Mouse (Mus musculus): ENCODE measurements around the gene Fam24a. TPM values are rescaled to one million over a fixed set of nuclear protein-coding genes. Genes with fewer than 3 reads are reported as not detected.
A peak's percentile ranks its signal among the peaks of the same experiment; 100 is the strongest.

Fam24a gene
- not detected for total RNA-seq (2021)
- long read RNA-seq, experiment 1 = 0 reads
- long read RNA-seq, experiment 2 = 0 reads

DNA sequence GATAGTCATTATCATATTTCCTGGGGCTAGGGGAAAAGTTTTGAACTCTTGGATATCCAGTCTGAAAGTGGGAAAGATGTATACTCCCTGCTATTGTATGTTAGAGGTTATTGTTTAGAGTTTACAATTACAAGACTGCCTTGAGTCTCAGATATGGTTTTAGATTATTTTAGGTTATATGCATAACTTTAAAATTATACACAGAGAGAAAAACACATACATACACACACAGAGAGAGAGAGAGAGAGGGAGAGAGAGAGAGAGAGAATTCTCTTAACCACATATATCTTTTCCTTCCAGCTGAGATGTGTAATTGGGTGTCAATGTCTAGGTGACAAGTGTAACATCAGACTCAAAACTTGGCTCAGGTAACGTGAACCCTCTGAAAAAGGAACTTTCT, at the start of gene Fam24a:
Gene Fam24a (plus strand): TSS at position 301 of the 400 bp plus-strand sequence.
- no peak for DNase-seq

DNA sequence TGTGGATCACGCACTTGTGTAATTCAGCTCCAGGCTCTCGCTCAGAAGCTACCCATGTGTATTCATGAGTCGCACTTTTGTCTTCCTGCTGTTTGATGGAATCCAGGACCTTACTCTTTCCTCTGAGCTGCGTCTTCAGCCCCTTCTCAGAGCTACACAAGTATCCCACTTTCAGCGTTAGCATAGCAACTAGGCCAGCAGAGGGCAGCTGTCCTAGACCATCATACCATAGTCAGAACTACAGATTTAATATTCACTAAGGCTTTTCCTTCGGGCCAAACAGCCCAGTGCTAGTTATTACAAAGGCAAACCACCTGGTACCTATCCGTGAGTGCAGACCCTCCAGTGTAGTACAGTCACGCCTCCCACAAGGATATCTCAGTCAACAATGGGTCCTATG, 36.5 kb upstream of the Fam24a start:
- no peak for DNase-seq

DNA sequence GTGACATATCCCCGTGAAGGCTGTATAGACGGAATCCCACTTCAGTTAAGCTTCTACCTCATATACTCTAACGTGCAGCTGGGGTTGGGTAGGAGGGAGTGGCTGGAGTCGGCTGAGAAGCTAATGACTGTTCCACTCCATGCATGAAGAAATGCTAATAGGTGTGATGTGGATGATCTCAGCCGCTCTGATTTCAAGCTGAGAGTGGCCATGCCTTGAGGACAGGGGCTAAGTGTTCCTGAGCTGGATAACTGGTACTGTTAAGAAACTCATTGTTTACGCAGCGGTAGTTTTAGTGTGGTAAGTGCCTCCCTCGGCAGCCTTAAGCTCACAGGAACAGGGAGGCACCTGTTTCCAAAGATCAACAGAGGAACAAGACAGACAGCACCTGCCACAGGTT, 30.3 kb upstream of the Fam24a start:
- no peak for DNase-seq

DNA sequence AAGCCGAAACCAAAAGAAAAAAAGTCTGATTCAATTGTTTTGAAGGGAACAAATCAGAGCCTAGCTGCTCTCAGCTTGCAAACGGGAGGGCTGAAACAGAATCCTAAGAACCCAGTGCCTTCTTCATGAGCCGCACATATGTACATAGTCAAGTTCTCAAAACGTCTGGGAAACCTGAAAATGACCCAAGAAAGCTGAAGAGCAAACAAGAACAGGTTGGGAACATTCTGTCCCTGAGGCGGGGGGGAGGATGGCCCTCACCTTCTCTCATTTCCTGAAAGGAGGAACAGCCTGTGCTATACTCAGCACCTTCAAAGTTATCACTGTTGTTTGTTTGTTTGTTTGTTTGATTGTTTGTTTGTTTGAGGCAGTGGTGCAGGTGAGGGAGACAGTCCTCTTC, 26.9 kb upstream of the Fam24a start:
- DNase-seq = no peak

DNA sequence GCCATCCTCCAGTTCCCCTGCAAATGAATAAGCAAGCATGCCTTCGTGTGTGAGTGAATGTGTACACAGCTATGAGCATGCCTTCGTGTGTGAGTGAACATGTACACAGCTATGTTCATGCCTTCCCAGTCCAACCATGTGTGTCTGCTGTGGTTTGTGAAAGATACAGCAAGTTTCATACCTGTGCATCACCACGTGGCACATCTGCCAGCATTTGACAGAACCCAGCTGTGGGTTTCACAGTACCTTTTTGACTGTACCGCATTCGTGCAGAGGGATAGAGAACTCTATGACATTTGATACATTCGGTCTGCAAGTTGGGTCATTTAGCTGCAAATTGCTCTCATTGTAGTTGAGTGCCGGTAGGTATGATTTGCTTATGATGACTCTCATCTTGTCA, 19.2 kb upstream of the Fam24a start:
- no peak for DNase-seq

DNA sequence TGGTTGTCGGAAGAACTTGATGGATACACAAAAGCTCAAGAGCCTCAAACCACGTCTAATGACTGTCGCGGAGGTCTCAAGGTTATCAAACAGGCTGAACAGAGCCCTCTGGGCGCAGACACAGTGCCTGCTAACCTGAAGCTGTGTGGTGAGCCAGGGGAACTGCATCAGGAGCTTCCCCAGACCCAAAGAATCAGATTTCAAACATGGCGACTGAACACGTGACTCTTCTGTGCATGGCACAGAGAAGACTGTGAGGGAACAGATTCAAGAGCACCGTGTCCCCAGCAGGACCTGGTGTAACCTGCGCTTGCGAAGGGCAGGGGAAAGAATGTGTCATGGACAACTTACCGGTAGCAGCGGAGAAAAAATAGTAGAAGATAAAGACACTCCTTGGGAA, 16.1 kb upstream of the Fam24a start:
- no peak for DNase-seq

DNA sequence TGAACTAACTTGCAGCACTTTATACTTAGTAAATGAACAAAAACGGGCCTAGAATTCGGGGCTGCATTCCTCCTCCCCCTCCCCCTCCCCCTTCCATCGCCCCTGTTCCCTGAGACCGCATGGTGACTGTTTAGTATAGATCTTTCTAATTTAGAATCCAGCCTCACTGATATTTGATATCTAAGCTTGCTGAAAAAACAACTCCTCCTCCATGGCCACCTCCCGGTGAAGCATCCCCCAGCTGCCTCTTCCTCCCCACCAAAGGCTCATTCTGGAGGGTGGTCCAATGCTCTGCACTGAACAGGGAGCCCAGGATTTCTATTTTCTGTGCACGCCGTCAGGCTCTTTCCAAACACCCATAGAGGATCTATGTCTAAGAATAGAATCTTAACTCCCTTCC, 15.3 kb upstream of the Fam24a start:
- no peak for DNase-seq

DNA sequence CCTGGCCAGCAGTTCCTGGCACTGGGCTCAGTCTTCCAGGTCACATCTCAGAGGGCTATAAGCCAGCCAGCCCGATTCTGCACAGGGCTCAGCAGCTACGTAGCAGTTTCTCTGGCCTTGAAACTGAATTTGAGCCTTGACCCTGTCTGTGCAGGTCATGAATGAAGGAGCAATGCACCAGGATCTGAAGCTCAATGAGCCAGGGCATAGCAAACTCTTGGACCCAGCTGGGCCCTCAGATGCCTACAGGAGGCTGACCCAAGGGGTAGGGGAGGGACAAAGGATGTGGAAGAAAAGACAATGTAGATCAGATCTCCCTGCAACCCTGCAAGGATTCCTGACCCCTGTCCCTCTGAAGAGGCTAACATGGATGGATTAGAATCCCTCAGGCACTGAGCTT, 11.5 kb upstream of the Fam24a start, which contains the start of gene Cuzd1:
Gene Cuzd1 (minus strand): TSS at position 101 of the 400 bp plus-strand sequence.
- no peak for DNase-seq

DNA sequence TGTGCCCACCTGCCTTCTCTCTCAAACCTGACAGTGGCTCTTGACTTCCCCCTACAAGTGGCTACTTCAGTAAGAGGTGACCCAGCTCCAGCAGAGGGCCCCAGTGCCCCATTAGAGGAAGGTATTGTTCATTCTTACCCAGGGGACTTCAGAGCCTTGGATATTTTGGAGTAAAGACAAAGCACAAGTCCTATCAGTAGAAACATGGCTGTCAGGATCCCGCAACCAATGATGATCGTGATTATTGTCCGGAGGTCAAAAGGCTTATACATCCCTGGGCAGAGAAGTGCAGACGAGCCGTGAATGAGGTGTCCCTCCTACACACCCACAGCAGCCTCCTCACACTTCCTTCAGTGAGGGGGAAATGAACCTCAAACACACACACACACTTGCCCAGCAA, 6.6 kb upstream of the Fam24a start:
- no peak for DNase-seq

DNA sequence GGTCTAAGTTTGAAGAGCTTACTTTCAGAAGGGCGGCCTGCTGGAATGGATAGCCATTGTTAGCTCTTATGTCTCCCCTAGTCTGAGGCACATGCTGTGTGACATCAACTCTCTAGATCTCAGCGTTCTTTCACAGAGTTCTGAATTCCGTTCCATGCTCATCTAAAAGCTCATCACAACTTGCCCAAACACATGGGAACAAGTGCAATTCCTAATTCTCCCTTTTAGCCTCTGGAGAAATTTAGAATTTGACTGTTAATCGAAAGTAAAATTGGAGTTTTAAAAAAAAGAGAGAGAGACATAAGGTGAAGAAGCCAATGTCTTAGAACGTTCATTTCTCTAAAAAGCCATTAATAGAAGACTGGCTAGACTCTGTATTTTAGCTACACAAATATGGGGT, 4.2 kb upstream of the Fam24a start, which contains the start of gene Fam24b:
Gene Fam24b (minus strand): TSS at position 101 of the 400 bp plus-strand sequence.
- DNase-seq = no peak

DNA sequence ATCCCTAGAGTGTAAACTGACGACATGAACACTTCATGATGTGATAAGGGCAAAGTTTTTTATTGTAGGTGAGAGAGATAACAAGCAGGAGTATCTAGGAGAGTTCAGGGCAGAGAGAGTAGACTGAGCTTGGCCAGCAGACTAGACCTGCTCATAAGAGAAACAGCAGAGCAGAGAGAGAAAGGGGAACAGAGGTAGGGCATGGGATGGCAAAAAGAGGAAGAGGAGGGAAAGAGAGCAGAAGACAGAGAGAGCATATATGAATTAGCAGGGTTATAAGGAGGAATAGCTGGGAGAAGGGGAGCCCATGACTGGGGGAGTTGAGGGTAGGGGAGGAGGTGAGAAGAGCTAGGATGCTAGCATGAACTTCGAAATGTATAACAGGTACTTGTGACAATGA, 2.0 kb upstream of the Fam24a start:
- DNase-seq = no peak

DNA sequence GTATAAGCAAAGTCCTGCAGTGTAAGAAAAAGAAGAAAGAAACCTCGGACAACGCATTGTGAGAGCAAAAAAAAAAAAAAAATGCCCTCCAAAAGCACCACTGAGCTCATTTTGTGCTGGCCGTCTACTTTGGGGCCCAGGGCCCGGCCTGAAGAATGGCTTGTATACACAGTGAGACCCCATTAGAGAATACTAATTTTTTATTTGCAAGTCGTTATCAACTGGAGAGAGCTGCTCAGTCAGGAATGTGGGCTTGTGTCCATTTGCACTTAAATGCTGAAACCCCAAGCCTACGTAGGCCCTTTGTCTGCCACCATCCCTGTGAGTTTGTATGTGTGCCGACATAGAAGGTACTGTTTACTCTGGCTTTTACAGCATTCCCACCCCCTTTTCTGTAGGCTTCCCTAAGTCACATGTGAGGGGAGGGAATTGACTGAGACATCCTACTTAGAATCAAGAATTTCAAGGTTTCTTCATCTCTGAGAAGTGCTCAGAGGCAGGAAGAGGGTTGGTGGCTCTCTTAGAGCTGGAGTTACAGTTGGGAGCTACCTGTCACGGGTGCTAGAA, 3.9 kb downstream of the Fam24a start:
- no peak for DNase-seq

DNA sequence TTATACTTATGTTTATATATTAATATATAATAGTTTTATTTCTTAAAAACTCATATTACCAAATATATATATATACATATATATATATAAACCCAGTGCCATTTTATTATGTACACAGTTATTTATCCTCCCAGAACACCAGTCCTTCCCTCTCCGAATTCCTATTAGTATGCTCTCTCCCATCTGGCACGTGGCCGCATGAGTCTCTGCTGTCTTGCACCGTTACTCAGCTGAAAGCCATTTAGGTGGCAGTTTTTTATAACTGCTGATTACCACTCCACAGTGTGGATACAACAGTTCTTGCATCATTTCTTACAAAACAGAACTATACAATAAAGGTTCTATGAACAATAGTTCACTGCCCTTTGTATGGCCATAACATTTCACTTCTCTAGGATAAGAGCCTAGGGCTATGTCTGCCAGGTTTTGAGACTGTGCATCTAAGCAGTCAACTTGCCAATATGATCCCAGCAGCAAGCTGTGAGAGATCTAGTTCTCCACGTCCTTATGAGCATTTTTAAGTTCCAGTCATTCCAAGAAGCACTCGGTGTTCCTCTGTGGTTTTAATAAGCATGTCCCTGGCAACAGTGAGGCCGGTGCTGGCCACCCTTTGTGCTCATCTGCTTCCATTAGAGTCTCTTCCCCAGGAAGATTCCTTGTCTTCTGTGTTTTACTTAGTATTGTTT, 12.3 kb downstream of the Fam24a start:
- DNase-seq = peak; percentile 14

DNA sequence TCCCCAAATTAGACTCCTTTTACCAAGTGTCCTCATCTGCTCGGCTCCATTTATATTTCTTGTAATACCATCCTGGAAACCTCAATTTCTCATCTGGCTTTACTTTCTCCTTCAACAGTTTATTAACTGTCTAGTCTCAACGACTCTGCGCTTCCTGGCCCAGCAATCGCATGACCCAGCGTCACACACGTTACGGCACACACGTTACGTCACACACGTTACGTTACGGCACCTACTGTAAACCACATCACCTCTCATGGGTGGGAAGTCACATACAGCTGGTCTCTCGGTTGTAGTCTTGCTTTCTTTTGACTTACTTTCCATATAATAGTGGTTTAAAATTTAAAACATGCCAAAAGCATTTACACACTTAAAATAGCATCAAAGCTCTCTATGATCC, 22.4 kb downstream of the Fam24a start:
- no peak for DNase-seq

DNA sequence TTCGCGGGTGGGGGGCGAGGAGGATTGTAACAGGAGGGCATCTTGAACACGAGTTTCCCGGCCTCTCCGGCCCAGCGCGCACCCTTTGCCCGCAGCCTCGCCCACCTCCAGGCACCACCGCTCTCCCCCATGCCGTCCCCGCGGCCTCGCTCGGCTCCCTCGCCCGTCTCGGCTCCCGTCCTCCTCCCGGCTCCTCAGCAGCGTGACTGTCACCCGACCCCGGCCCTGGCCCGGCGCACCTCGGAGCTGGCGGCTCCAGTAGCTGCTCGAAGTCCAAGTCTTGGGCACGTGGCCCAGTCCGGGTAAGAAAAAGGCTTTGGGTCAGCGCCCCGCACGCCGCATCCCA, 28.6 kb downstream of the Fam24a start:
- no peak for DNase-seq

DNA sequence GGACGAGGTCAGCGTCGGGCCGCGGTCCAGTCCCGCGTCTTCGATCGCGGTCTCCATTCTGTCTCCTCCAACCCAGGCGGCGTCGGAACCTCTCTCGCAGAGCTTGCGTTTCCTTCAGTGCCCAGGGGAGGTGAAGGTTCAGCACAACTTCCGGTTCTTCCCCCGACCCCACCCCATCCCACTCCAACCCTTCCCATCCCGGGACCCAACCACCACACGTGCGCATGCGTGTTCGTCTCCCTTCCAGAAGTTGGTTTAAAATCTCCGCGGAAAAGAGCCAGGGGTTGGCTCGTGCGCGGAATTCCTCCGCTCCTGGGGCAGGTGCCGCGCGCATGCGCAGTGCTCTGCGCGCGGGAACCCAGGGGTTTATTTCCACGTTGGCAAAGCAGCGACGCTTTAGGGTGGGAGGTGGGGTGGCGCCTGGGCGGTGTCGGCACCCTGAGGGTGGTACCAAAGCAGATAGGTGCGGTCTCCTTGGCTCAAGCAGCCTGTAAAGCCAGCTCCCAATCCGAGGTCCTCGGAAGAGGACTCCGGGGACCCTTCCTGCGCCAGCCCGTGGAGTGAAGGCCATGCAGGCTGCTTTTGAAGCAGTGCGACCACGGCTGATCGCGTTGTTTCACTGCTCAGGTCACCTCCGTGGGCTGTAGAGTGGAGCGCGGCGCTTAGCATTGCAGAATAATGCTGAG, 29.1 kb downstream of the Fam24a start, which contains the start of gene 2310057M21Rik:
Gene 2310057M21Rik (minus strand): TSS at position 145 of the 686 bp plus-strand sequence.
- peak; percentile 92 for DNase-seq

DNA sequence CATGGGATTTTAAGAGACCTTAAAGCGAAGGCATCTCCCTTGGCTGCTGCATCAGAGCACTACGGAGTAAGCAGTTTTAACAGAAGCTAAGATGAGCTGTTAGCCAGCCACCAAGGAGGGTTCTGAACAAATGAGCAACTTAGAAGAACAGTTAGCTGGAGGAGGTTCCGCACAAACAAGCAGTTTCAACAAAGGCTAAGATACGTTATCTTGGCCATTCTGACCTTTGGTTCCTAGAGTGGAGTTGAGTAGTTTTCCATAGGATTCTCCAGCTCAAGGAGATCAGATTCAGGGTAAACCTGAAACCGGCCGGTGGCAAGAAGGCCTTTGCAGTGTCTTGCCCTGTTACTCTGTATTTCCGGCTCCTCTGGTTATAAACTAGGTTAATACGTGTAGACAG, 30.5 kb downstream of the Fam24a start:
- no peak for DNase-seq

DNA sequence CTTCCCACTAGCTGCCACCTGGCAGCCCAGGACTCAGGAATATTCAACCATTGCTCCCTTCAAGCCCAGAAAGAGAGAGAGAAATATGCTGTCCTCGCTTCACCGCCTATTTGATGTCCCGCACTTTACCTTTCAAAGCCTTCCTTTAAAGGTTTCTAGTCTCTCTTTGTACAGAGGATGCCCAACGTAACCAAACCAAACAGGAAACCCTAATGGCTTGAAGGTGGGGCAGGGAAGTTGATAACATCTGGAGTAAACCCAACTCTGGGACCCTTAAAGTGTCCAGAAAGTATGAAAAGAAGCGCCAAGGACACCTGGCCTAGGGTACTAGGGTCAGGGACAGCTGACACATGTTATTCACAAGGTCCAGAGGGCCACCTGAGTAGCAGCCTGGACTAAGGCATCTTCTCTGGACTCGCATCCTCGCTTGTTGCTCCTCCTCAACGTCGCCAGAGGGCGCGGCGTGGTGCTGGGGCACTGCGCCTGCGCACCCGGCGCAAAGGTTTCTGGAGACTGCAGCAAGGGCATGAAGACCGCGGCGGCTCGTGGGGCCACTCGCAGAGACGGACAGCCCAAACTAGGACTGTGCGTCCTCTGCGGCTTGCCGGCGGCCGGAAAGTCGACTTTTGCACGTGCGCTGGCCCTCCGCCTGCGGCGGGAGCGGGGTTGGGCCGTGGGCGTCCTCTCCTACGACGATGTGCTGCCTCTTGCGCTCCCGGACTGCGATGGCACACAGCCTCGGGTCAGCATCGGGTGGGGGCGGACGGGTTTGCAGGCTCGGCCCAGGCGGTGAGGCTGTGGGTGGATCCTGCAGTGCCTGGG, 37.2 kb downstream of the Fam24a start, which contains the start of gene Pstk:
Gene Pstk (plus strand): TSS at position 494 of the 822 bp plus-strand sequence.
- peak; percentile 89 for DNase-seq

DNA sequence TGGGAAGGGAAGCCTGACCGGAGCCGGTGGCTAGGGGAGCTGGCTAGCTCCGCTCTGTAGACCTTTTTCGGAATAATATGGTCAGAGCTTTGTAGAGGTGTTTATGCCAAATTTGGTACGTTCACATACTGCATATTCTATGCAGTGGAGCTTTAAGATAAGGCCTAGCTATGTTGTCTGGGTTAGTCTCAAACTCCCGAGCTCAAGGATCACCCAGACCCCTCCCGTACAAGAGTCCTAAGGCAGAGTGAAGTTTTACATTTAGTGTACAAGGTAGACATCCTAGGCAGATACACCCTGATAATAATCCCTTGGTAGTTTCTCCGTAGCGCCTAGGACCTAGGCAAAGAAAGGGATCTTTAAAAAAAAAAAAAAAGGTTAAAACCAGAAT, 37.8 kb downstream of the Fam24a start:
- no peak for DNase-seq

DNA sequence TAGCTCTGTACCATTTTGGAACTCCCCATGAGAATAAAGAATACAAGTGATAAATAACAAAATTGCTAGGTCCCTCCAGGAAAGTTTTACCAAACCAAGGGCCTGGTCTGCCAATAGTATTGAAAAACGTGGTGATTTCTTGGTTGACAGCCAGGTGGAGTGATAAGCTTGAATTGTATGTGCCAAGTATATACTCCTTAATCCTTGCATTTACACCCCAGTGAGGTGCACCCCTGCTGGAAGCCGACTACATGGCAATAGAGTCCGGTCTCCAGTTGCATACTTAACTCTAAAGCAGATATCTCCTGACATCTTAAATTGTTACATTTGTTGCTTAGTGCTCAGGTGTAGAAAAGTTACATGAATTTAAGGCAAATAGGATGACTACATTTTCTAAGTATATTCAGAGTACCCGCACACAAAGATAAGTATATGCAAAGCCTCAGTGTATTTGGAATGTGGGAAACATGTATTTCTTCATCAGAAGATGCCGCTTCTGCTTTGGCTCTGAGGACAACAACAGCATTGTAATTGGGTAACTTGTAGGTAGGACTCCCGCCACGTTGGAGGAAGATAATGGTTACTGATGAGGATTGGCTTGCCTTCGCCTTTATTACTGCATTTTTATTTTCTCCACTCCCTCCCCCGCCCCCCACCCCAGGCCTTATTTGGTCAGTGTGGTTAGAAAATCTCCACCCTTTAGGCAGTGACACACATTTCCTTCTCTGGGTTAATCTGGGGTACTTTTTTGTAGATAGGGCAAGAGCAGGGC, 38.4 kb downstream of the Fam24a start:
- DNase-seq = no peak

All from gastrocnemius, postnatal 25 days (tissue).